Mouse (Mus musculus) embryonic stem cell, embryonic (primary cell): ENCODE measurements around the gene Csrp2.

Experiments used
- CTCF ChIA-PET, 4 experiments: fragments of 300-600 bp in 2 of 4; fragments of 350-600 bp in 2 of 4; sonication (Branson Sonifier 250); formaldehyde crosslinking; loops; one replicate each; lab custom pipeline; 2022; ENCODE audit warnings: inconsistent platforms in 2 of 4; lab: Charles Lee
- POLR2A ChIA-PET, 4 experiments: fragments of 300-600 bp in 2 of 4; fragments of 350-600 bp in 2 of 4; sonication (Branson Sonifier 250); formaldehyde crosslinking; loops; one replicate each; lab custom pipeline; 2022; ENCODE audit warnings: antibody characterized with exemption in 4 of 4, inconsistent platforms in 1 of 4; lab: Charles Lee

Csrp2 gene

GRCm38 (mm10) chr10:110919531-110920343 is at the start of gene Csrp2:
Gene Csrp2, plus strand, starts transcription at chr10:110919789.
- CTCF ChIA-PET: interaction anchor here in 2 of 4 experiments (1.0 to 1.6 kb wide), 3 partner anchors 12 to 159 kb away, joined by 3 to 4 read pairs (median 3); no protein-coding TSS in a partner anchor

GRCm38 (mm10) chr10:110874853-110875252 is 44.7 kb upstream of the Csrp2 start:
- ChIA-PET POLR2A (interaction anchor here in 2 of 4 experiments (1.2 to 1.3 kb wide), 2 partner anchors 18 to 24 kb away, joined by 3 to 4 read pairs; no protein-coding TSS in a partner anchor), CTCF (no interaction called here)

More at GRCm38 (mm10) chr10:110919531-110920343, at the start of gene Csrp2:
- POLR2A ChIA-PET: interaction anchor here (0.6 to 8.1 kb wide), 85 partner anchors 9 to 245 kb away, joined by 3 to 128 read pairs (median 5); partner anchors contain the start of genes E2f7 (in 1 of the 4) and Osbpl8 (in 1 of the 4)

- ChIA-PET CTCF (no interaction called here), POLR2A (interaction anchor here in 1 of 4 experiments (0.9 kb wide), 1 partner anchor 20 kb away, joined by 3 read pairs; no protein-coding TSS in a partner anchor)
These were observed 42.6 kb upstream of the Csrp2 start for GRCm38 (mm10) chr10:110876956-110877355.

GRCm38 (mm10) chr10:110877851-110878250 is 41.7 kb upstream of the Csrp2 start:
- ChIA-PET CTCF (no interaction called here), POLR2A (interaction anchor here in 3 of 4 experiments (0.6 to 2.4 kb wide), 10 partner anchors 10 to 728 kb away, joined by 3 to 21 read pairs (median 5); partner anchors contain the start of gene Csrp2 (in 3 of the 3))

GRCm38 (mm10) chr10:110878641-110879040 is 40.9 kb upstream of the Csrp2 start:
- ChIA-PET CTCF (interaction anchor here in 1 of 4 experiments (0.6 kb wide), 1 partner anchor 224 kb away, joined by 5 read pairs; no protein-coding TSS in a partner anchor), POLR2A (interaction anchor here (0.5 to 2.4 kb wide), 15 partner anchors 9 to 84 kb away, joined by 3 to 21 read pairs (median 4); partner anchors contain the start of gene Csrp2 (in 3 of the 4))

GRCm38 (mm10) chr10:110879426-110880066 is 40.0 kb upstream of the Csrp2 start:
- POLR2A ChIA-PET: interaction anchor here (0.5 to 2.4 kb wide), 8 partner anchors 12 to 85 kb away, joined by 3 to 21 read pairs (median 4); partner anchors contain the start of gene Csrp2 (in 1 of the 4)
- CTCF ChIA-PET: no interaction called here

- ChIA-PET POLR2A (interaction anchor here in 3 of 4 experiments (0.8 to 1.5 kb wide), 10 partner anchors 13 to 51 kb away, joined by 3 to 7 read pairs (median 3); partner anchors contain the start of gene Csrp2 (in 2 of the 3)), CTCF (interaction anchor here in 1 of 4 experiments (1.0 kb wide), 1 partner anchor 86 kb away, joined by 3 read pairs; no protein-coding TSS in a partner anchor)
These were observed 38.2 kb upstream of the Csrp2 start for GRCm38 (mm10) chr10:110881346-110881745.

GRCm38 (mm10) chr10:110882701-110883100 is 36.9 kb upstream of the Csrp2 start:
- CTCF ChIA-PET: no interaction called here
- POLR2A ChIA-PET: interaction anchor here in 1 of 4 experiments (0.7 kb wide), 1 partner anchor 38 kb away, joined by 3 read pairs; no protein-coding TSS in a partner anchor

GRCm38 (mm10) chr10:110890656-110891272 is 28.8 kb upstream of the Csrp2 start:
- ChIA-PET CTCF (no interaction called here), POLR2A (interaction anchor here in 2 of 4 experiments (0.6 to 1.2 kb wide), 3 partner anchors 13 to 776 kb away, joined by 3 read pairs; partner anchors contain the start of gene Csrp2 (in 1 of the 2))

- CTCF ChIA-PET: no interaction called here
- POLR2A ChIA-PET: interaction anchor here in 1 of 4 experiments (1.1 to 1.3 kb wide), 2 partner anchors 20 to 25 kb away, joined by 3 to 5 read pairs; partner anchors contain the start of gene Csrp2
These were observed 19.7 kb upstream of the Csrp2 start for GRCm38 (mm10) chr10:110899744-110900501.

- CTCF ChIA-PET: no interaction called here
- POLR2A ChIA-PET: interaction anchor here in 3 of 4 experiments (0.6 to 1.2 kb wide), 3 partner anchors 13 to 68 kb away, joined by 3 to 6 read pairs (median 3); partner anchors contain the start of gene Csrp2 (in 1 of the 3)
These were observed 15.7 kb upstream of the Csrp2 start for GRCm38 (mm10) chr10:110903862-110904261.

- ChIA-PET CTCF (no interaction called here), POLR2A (interaction anchor here in 2 of 4 experiments (1.0 to 8.1 kb wide), 4 partner anchors 13 to 62 kb away, joined by 3 to 89 read pairs (median 44); no protein-coding TSS in a partner anchor)
These were observed 2.8 kb upstream of the Csrp2 start for GRCm38 (mm10) chr10:110916666-110917344.

- POLR2A ChIA-PET: interaction anchor here in 3 of 4 experiments (1.2 to 8.1 kb wide), 4 partner anchors 12 to 63 kb away, joined by 3 to 128 read pairs (median 87); no protein-coding TSS in a partner anchor
- CTCF ChIA-PET: no interaction called here
These were observed 2.1 kb upstream of the Csrp2 start for GRCm38 (mm10) chr10:110917521-110917920.

GRCm38 (mm10) chr10:110918414-110919391 is 886 bp upstream of the Csrp2 start:
- CTCF ChIA-PET: no interaction called here
- POLR2A ChIA-PET: interaction anchor here (0.5 to 8.1 kb wide), 17 partner anchors 9 to 189 kb away, joined by 3 to 128 read pairs (median 8); no protein-coding TSS in a partner anchor

GRCm38 (mm10) chr10:110920368-110920950 is 870 bp downstream of the Csrp2 start:
- POLR2A ChIA-PET: interaction anchor here (0.6 to 8.1 kb wide), 77 partner anchors 8 to 306 kb away, joined by 3 to 128 read pairs (median 5); partner anchors contain the start of genes E2f7 (in 1 of the 4) and Osbpl8 (in 1 of the 4)
- CTCF ChIA-PET: interaction anchor here in 2 of 4 experiments (1.0 to 1.6 kb wide), 4 partner anchors 11 to 160 kb away, joined by 3 to 4 read pairs (median 4); no protein-coding TSS in a partner anchor
